Mouse (Mus musculus) CH12.LX (cell line): ENCODE measurements around the gene 2310009B15Rik. TPM values are rescaled to one million over a fixed set of nuclear protein-coding genes. Genes with fewer than 3 reads are reported as not detected.

Experiments
- DNase-seq: peaks from one replicate; pipeline ENCODE4 v3.0.0-alpha.2; 2013; ENCODE audit errors: extremely low read depth
- H3K27ac ChIP-seq: 2 replicates; pipeline ENCODE4 v1.5.1; 2012; ENCODE audit warnings: low read depth, mild to moderate bottlenecking, control low read depth, moderate library complexity; ENCODE audit not compliant: insufficient read depth
- H3K27me3 ChIP-seq: replicated peaks from 2 replicates; pipeline ENCODE3; 2012; ENCODE audit warnings: inconsistent platforms
- H3K36me3 ChIP-seq, 2 experiments: replicated peaks in 1 of 2; 2 replicates each; pipeline versions ENCODE3 to v1.6.1; 2012; ENCODE audit warnings: inconsistent platforms in 1 of 2, low read length in 1 of 2, mild to moderate bottlenecking in 1 of 2, mixed read lengths in 1 of 2, moderate library complexity in 1 of 2; ENCODE audit not compliant: control insufficient read depth in 1 of 2, insufficient read depth in 1 of 2
- H3K4me1 ChIP-seq, 2 experiments: 2 replicates each; pipeline ENCODE4 v1.6.1; 2012; ENCODE audit warnings: inconsistent platforms in 1 of 2, moderate library complexity in 1 of 2; ENCODE audit not compliant: insufficient read depth in 2 of 2, control insufficient read depth in 1 of 2
- H3K4me2 ChIP-seq: 2 replicates; pipeline ENCODE4 v1.6.1; 2012; ENCODE audit warnings: low read depth, mild to moderate bottlenecking, control low read depth; ENCODE audit not compliant: poor library complexity, insufficient read depth, severe bottlenecking
- H3K4me3 ChIP-seq, 3 experiments: fragments of 150-350 bp in 1 of 3; sonication (generic) in 1 of 3; replicated peaks in 1 of 3; 2 replicates each; pipeline versions ENCODE3 to v1.5.1; 2011 to 2012; ENCODE audit warnings: low read depth in 2 of 3, low read length in 2 of 3, mild to moderate bottlenecking in 2 of 3, moderate library complexity in 2 of 3, control low read depth in 1 of 3, improper control_type of control experiment in 1 of 3, inconsistent platforms in 1 of 3, mixed read lengths in 1 of 3; ENCODE audit not compliant: poor library complexity in 1 of 3
- H3K79me2 ChIP-seq: replicated peaks from 2 replicates; pipeline ENCODE4 v1.6.1; 2012; ENCODE audit warnings: mild to moderate bottlenecking, moderate library complexity; ENCODE audit not compliant: control insufficient read depth, poor library complexity, insufficient read depth, severe bottlenecking; ENCODE audit errors: extremely low read depth
- H3K9ac ChIP-seq: 2 replicates; pipeline ENCODE4 v1.6.1; 2012; ENCODE audit warnings: low read depth, mild to moderate bottlenecking, control low read depth, moderate library complexity; ENCODE audit not compliant: insufficient read depth
- H3K9me3 ChIP-seq: replicated peaks from 2 replicates; pipeline ENCODE3; 2012; ENCODE audit warnings: low read length, inconsistent platforms, mixed read lengths
- BHLHE40 ChIP-seq: IDR thresholded peaks from 2 replicates; pipeline ENCODE4 v1.6.1; 2011; ENCODE audit warnings: mild to moderate bottlenecking, low read depth, low read length, improper control_type of control experiment
- CHD1 ChIP-seq: IDR thresholded peaks from 2 replicates; pipeline ENCODE4 v1.6.1; 2012; ENCODE audit warnings: low read depth, low read length, improper control_type of control experiment, inconsistent platforms
- CHD2 ChIP-seq: IDR thresholded peaks from 2 replicates; pipeline ENCODE4 v1.6.1; 2011; ENCODE audit warnings: low read length, improper control_type of control experiment
- ELF1 ChIP-seq: IDR thresholded peaks from 2 replicates; pipeline ENCODE4 v1.6.1; 2014; ENCODE audit warnings: low read depth, mild to moderate bottlenecking, inconsistent platforms, low read length, improper control_type of control experiment
- EP300 ChIP-seq: IDR thresholded peaks from 2 replicates; pipeline ENCODE4 v1.6.1; 2011; ENCODE audit warnings: low read length, improper control_type of control experiment
- ETS1 ChIP-seq: conservative IDR thresholded peaks from 2 replicates; pipeline ENCODE4 v1.6.1; 2012; ENCODE audit warnings: low read depth, mild to moderate bottlenecking, inconsistent platforms, low read length, improper control_type of control experiment, moderate library complexity
- IRF4 ChIP-seq: IDR thresholded peaks from 2 replicates; pipeline ENCODE4 v1.6.1; 2014; ENCODE audit warnings: low read depth, mild to moderate bottlenecking, inconsistent platforms, low read length, improper control_type of control experiment
- KAT2A ChIP-seq: IDR thresholded peaks from 2 replicates; pipeline ENCODE4 v1.6.1; 2012; ENCODE audit warnings: low read length, improper control_type of control experiment, inconsistent platforms; ENCODE audit not compliant: insufficient replicate concordance
- MAFK ChIP-seq: IDR thresholded peaks from 2 replicates; pipeline ENCODE4 v1.6.1; 2011; ENCODE audit warnings: low read length, improper control_type of control experiment; ENCODE audit not compliant: insufficient replicate concordance
- MAZ ChIP-seq: IDR thresholded peaks from 2 replicates; pipeline ENCODE4 v1.6.1; 2012; ENCODE audit warnings: low read depth, mild to moderate bottlenecking, inconsistent platforms, low read length, improper control_type of control experiment, moderate library complexity
- MXI1 ChIP-seq: IDR thresholded peaks from 2 replicates; pipeline ENCODE4 v1.6.1; 2011; ENCODE audit warnings: mild to moderate bottlenecking, low read depth, low read length, improper control_type of control experiment
- MYC ChIP-seq: IDR thresholded peaks from 2 replicates; pipeline ENCODE4 v1.6.1; 2011; ENCODE audit warnings: low read depth, mild to moderate bottlenecking, improper control_type of control experiment, low read length
- NELFE ChIP-seq: IDR thresholded peaks from 2 replicates; pipeline ENCODE4 v1.6.1; 2011; ENCODE audit warnings: low read depth, low read length, improper control_type of control experiment
- PAX5 ChIP-seq: IDR thresholded peaks from 2 replicates; pipeline ENCODE4 v1.6.1; 2012; ENCODE audit warnings: low read length, inconsistent platforms, mixed read lengths
- POLR2A ChIP-seq: IDR thresholded peaks from 2 replicates; pipeline ENCODE4 v1.6.1; 2011; ENCODE audit warnings: low read depth, mild to moderate bottlenecking, improper control_type of control experiment, low read length
- RCOR1 ChIP-seq: conservative IDR thresholded peaks from 2 replicates; pipeline ENCODE4 v1.6.1; 2012; ENCODE audit warnings: low read depth, mild to moderate bottlenecking, inconsistent platforms, low read length, improper control_type of control experiment
- TBP ChIP-seq: conservative IDR thresholded peaks from 2 replicates; pipeline ENCODE4 v1.6.1; 2011; ENCODE audit warnings: low read depth, low read length, improper control_type of control experiment
- TCF12 ChIP-seq: IDR thresholded peaks from 2 replicates; pipeline ENCODE4 v1.6.1; 2014; ENCODE audit warnings: low read depth, mild to moderate bottlenecking, inconsistent platforms, low read length, improper control_type of control experiment
- USF1 ChIP-seq: IDR thresholded peaks from 2 replicates; pipeline ENCODE4 v1.6.1; 2014; ENCODE audit warnings: low read depth, mild to moderate bottlenecking, inconsistent platforms, low read length, improper control_type of control experiment
- ZC3H11A ChIP-seq: IDR thresholded peaks from 2 replicates; pipeline ENCODE4 v1.6.1; 2012; ENCODE audit warnings: low read depth, mild to moderate bottlenecking, inconsistent platforms, low read length, improper control_type of control experiment
- ZKSCAN1 ChIP-seq: IDR thresholded peaks from 2 replicates; pipeline ENCODE4 v1.6.1; 2012; ENCODE audit warnings: low read depth, inconsistent platforms, low read length, improper control_type of control experiment, borderline replicate concordance
- dilution Hi-C: fragments of 300-500 bp; cut with MboI; formaldehyde crosslinking; loops from 2 replicates; pipeline ENCODE4 v1.14.3; 2020; ENCODE audit warnings: low sequenced_read_pairs; ENCODE audit not compliant: extremely low pct_unique_long_range_greater_than_20kb, extremely low pct_ligation_motif_present
- in situ Hi-C: fragments of 300-500 bp; cut with MboI; formaldehyde crosslinking; loops from 3 replicates; pipeline ENCODE4 v1.14.3; 2019; ENCODE audit warnings: low sequenced_read_pairs, low pct_ligation_motif_present, low pct_unique_long_range_greater_than_20kb, mixed read lengths
- polyA plus RNA-seq: library from polyadenylated mRNA; unstranded; fragments of >175 nt; gene quantifications from 2 replicates; pipeline ENCODE4 v1.2.1, GENCODE M21; 2012; ENCODE audit warnings: low read depth; ENCODE audit not compliant: insufficient read length
- total RNA-seq, 2 experiments: library from RNA; depleted of rRNA; stranded (reverse); fragments of 300-350 nt in 1 of 2; fragments of >200 nt in 1 of 2; gene quantifications; 2 replicates each; pipeline ENCODE4 v1.2.3; 2012 to 2014

Gene 2310009B15Rik
- total and polyA plus RNA-seq, 3 experiments: 17.2 to 39.8 (median 20.0) TPM

GRCm38 (mm10) chr1:138840440-138841305 is 16.0 kb downstream of the 2310009B15Rik start:
- DNase-seq: no peak
- Histone ChIP-seq H3K79me2 (no peaks in the 10 kb centered on the region), H3K9ac (no peak overlapping the region), H3K4me1 (peaks cover 3 to 9% of the 10 kb centered on the region in 2 experiments; a peak in 3 of 4 replicates), H3K4me3 (no peak overlapping the region), H3K36me3 (no peaks in the 10 kb centered on the region), H3K27me3 (no peaks in the 10 kb centered on the region), H3K27ac (no peak overlapping the region), H3K4me2 (no peak overlapping the region), H3K9me3 (no peaks in the 10 kb centered on the region)
- TF ChIP-seq ETS1 (no peak), MYC (no peak), USF1 (no peak), ZKSCAN1 (no peak), MAFK (no peak), CHD1 (no peak), PAX5 (no peak), CHD2 (no peak), RCOR1 (no peak), ELF1 (no peak), TCF12 (no peak), ZC3H11A (no peak), BHLHE40 (no peak), POLR2A (no peak), EP300 (no peak), NELFE (no peak)
- in situ Hi-C loops: loop anchor here (25.0 kb wide), 2 partner anchors 247 to 322 kb away; no protein-coding TSS in a partner anchor
- dilution Hi-C loops: no loop called here

DNA sequence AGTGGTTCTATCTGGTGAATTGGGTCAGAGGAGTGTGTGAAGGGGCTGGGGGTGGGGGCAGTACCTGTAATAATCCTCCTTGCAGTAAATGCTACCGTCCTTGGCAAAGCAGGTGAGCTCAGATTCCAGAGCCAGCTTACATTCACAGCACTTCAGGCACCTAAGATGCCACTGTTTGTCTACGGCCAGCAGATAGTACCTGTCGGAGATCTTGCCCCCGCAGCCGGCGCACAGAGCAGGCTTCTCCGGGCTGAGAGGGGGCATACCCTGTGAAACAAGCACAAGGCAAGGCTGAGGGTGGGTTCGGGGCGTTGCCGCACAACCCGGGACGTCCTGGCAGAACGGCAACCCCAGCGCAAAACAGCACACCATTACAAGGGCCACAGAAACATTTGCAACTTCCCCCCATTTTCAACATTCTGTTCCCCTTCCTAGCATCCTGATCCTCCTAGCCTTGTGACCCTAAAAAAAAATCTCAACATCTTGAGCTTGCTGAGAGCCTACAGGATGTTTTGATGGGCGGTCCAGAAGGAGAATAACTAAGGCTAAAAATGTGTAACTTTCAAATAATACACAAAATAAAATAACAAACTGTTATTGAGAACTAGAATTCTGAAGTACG is 16.7 kb downstream of the 2310009B15Rik start:
- dilution Hi-C loops (no loop called here), in situ Hi-C loops (loop anchor here (25.0 kb wide), 2 partner anchors 247 to 322 kb away; no protein-coding TSS in a partner anchor)
- DNase-seq: no peak
- Histone ChIP-seq H3K79me2 (no peaks in the 10 kb centered on the region), H3K4me1 (peaks cover 3 to 12% of the 10 kb centered on the region in 2 experiments; a peak in 3 of 4 replicates), H3K27me3 (no peaks in the 10 kb centered on the region), H3K27ac (no peak overlapping the region), H3K9me3 (no peaks in the 10 kb centered on the region), H3K36me3 (no peaks in the 10 kb centered on the region), H3K4me3 (no peak overlapping the region), H3K9ac (no peak overlapping the region), H3K4me2 (no peak overlapping the region)
- no peak for TF ChIP-seq EP300
- no peak for TF ChIP-seq TBP
- TF ChIP-seq IRF4: no peak
- no peak for TF ChIP-seq MAZ
- no peak for TF ChIP-seq MYC
- no peak for TF ChIP-seq KAT2A
- TF ChIP-seq BHLHE40: no peak
- TF ChIP-seq MXI1: no peak
- no peak for TF ChIP-seq POLR2A
- no peak for TF ChIP-seq CHD1
- no peak for TF ChIP-seq RCOR1
